Mouse (Mus musculus) cerebellum, postnatal 25 days (tissue): Measurements from ENCODE around the gene Tmem164.

ENCODE experiments used
- DNase-seq, 2 experiments: peaks; one replicate each; pipeline ENCODE4 v3.0.0; 2021; ENCODE audit warnings: mixed read lengths in 2 of 2

Tmem164 gene

DNA sequence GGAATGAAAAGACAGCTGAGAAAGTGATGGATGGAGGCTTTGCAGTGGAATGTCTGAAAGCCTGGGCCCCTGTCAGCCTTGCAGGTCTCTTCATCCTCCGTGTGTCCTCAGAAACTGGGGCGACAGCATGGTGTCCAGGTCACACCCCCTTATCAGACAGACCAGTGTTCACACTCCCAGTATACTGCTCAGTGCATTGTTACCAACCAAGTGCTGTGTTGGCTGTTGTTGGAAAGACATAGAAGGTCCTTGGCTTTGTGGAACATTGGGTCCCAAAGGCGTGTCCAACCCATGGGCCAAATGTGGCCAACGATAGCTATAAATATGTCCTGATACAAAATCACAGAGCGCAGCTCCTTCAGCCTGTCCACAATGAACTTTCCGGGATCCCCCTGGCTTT lies 149.4 kb downstream of the Tmem164 start:
- DNase-seq = no peak

DNA sequence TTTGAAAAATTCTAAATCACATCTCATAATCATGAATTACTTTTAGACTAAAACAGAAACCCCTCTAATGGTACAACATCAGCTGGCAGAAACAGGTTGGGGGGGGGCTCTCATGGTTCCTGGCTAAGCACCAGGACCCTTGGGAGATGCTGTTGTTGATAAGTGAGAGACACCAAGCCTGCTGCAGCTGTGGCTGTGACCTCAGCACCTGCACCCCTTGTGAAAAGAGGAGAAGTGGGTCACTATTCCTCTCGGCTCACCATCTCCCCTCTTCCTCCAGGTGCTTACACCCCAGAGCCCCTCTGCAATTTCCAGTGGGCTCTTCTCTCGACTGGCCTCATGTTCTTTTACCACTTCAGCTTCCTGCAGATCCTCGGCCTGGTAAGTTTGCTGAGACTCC lies 151.0 kb downstream of the Tmem164 start:
- no peak for DNase-seq

DNA sequence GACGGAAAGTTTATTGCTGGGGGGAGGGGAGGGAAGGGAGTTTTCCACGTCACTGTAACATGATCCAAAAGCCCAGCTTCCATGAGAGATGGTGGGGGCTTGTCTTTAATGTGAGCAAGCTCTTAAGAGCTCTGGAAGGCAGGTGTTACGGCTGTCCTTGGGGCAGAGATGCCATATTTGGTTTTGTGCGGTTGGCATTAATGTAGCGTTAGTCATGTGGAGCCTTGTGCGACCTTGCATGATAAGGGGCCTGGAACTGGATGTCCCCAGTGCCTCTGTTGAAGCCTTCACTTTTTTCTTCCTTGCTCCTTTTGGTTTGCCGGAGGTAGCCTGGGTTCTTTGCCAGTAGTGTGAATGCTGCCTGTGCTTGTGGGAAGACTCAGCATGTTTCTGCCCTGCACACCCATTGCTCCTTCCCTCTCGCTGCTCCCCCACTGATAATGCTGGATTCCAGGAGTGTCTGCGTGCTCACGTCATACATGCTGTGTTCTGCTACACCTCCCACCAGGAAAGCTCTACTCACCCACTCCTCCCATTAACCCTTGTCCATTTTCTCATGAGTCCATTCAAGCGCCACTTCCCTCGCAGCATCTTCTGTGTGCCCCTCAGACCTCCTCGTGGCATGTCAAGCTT lies 152.1 kb downstream of the Tmem164 start:
- no peak for DNase-seq

DNA sequence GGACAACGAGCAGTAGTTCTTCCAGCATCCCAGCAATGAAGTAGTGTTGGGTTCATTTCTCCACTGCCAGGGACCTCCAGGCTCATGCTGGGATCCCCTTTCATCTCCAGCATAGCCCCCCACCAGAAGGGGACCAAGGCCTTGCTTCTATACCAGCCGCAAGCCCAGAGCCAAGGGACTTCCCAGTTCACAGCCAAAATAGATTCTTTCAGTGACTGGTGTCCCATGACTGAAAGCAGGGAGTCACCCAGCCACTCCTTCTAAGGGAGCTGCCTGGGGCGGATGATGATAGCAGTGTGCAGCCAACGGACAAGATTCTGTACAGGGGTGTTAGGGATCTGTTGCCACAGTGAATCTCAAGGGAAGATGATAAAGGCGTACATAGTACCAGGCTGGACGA lies 153.6 kb downstream of the Tmem164 start:
- no peak for DNase-seq

DNA sequence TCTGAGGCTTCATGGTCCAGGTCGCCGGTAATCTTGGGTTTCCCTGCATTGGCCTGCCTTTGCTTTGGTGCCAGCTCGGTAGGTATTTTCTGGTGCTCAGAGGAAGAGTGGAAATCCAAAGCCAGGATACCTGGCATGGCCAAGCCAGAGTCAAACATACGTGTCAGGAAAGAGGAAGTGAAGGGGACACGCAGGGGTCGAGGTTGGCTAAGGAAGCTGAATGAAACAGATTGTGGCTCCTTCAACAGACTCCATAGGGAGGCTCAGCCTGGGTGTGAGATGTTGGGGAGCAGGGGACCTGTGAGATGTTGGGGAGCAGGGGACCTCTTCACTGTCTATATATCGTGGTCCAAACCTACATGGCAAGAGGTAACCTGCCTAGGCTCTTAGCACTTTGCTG lies 155.2 kb downstream of the Tmem164 start:
- DNase-seq = no peak

DNA sequence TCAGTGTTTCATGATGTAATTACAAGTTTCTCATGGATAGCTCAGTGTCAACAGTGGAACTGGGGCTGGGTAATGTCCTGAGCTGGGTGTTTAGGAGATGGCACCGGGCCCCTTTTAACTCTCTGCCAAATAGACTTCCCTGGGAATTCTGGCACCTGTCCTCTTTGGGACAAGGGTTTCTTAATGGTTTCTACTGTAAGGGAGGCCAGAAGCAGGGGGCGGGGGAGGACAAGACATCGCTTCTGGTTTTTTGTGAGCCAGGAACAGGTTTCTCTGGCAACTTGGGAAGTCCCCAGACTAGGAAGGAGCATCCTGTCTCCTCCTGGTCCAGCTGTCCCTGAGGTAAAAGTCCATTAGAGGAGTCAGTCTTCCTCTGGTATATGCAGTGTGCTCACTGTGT lies 156.1 kb downstream of the Tmem164 start:
- peak in 1 of 2 experiments; percentile 51 for DNase-seq

DNA sequence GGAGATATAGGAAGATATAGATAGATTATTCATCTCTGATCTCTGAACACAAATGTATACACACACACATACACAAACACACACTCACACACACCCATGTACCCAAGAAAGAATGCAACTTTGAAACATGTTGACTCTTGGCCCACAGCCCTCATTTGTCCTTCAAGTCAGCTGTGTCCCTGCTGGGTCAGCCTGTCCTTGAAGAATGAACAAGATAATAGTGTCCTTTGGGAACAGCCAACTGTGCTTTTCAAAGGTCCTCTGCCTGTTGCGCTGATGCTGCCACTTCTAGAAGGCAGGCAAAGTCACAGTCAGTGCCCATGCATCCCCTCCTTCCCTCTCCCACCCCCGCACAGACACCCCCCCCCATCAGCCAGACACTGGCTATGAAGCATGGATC lies 157.6 kb downstream of the Tmem164 start:
- DNase-seq = no peak

DNA sequence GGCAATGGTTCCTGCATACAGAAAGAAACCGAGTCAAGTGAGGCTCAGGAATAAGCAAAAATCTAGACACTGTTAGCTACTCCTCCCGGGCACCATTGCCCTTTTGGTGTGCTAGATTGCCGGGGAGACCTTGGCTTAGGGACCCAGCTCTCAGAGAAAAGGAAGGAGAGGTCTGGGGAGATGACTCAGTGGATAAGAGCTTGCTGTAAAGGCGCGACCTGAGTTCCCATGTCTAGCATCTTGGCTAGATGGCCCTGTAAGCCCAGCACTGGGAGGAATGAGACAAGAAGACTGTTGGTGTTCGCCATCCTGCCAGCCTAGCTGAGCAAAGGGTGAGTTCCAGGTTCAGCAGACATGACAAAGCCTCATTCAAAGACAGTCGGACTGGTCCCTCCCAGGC lies 158.2 kb downstream of the Tmem164 start:
- no peak for DNase-seq

DNA sequence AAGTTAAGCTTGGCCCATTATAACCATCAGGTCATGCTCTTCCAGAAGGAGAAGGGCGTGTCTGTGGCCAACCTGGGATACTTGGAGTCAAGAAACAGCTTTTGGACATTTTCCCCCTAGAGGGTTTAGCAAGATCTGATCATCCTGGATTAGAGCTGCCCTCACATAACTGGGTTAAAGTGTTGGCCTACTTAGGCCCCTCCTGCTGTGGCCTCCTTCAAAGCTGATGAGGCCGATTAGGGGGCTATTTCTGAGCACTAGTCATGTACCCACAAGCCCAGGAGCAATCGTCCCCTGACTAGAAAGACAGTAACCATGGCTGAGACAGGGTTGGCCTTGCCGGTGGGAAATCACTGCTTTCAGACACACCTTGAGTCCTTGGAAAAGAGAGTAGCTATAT lies 160.7 kb downstream of the Tmem164 start:
- DNase-seq = no peak

DNA sequence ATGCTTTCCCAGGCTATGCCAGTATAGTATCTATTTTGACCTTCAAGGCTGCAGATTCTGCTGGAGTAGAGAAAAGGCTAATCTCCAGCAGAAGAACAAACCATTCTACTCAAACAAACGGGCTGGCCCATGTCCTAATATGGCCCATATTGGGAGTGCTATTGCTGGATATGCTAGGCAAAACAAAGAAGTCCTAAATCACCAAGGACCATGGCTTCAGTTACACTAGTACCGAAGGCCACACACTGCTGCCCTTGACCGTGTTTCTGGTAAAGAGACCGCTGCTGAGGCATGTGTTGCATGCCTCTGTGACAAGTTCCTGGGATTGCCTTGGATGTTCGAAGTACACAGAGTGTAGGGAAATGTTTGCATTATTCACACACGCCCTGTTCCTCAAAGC lies 165.1 kb downstream of the Tmem164 start:
- no peak for DNase-seq

DNA sequence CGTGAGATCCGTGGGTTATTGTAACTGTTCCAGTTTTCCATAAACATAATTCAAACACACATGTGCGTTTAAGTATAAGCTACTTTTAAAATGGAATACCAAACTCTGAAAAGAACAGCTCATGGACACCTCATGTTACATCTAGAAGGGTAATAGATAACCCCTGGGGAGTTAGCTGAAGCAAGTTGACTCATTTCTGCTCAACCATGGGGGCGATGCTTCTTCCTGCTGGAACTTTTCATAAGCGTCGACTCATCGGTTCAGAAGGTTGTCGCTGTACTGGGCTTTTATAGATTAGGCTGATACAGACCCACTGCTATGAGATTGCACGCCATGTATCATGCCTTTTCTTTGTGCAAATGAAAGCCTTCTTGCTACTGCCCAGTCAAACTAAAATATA lies 166.8 kb downstream of the Tmem164 start:
- no peak for DNase-seq

DNA sequence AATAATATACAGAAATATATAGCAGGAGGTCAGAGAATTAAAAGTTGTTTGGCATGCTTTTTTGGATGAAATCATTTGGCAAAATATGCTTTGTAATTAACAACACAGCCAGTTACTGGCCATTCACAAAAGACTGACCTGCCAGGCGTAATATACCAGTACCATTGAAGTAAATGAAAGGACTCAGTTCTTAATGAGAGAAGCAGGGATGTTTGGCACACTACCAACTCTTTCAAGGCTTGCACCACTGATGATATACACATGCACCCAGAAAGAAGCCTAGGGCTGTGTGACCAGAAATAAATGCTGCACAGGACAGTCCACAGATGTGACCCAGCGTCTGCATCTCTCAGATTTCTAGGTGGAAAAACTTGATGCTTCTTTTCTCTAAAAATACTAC lies 188.6 kb downstream of the Tmem164 start:
- no peak for DNase-seq

DNA sequence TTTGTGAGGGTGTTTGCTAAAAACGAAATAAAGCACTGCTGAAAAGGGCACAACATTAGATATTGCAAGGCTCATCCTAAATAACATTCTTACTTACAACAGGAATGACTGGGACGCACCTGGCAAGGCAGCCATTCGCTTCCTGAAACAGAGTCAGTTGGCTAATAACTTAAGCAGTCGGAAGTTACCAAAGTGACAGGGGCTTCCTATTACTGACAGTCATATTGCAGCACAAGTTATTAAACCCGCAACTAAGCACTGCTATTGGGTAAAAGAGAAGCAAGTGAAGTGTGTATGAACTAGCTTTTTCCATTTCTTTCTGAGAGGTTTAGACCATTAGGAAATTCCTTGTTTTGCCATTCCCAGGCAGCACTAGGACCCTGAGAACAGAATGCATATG lies 201.0 kb downstream of the Tmem164 start:
- DNase-seq = no peak

DNA sequence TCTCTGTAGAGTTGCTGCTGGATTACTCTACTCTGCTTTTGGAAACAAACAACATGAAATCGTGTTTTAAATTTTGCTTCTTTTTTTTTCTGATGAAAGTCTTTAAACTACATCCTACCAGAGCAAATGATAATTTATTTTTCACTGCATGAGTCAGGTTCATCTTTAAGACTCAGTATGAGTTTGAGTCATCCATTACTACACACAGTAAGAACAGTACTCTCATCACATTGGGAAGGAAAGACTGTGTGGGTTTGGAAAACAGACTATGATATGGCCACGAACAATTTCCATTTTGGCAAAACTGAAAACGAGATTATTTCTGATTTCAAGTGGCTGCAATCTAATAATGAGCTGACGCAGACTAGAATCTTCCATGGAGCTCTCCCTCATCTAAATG lies 202.4 kb downstream of the Tmem164 start:
- DNase-seq = no peak

DNA sequence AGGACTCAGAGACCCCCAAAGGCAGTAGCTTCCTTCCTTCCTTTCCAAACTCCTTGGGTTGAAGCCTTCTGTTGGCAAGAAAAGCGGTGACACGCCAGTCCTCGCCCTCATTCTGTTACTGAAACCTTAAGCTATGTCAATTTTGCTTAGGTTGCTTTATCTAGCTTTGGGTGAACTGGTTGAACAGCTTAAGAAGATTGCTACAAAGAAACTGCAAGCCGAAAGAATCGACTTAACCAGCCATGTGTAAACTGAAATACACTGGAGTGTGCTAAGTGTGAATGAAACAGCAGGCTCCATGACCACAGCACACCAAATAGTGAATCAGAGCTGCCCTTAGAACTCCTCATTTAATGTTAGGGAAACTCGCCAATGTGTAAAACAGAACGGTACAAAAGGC lies 204.8 kb downstream of the Tmem164 start:
- no peak for DNase-seq
